Mouse (Mus musculus) embryonic facial prominence, embryonic 13.5 days (tissue): ENCODE results near the gene Rrbp1. TPM values are rescaled to one million over a fixed set of nuclear protein-coding genes. Genes with fewer than 3 reads are reported as not detected.

Source experiments
- ATAC-seq: fragments of 200-750 bp; cut with Nextera tagmentation; 2 replicates; pipeline ENCODE4 v1.8.0; 2017; ENCODE audit warnings: low read depth; ENCODE audit not compliant: insufficient number of reproducible peaks, insufficient read depth, low FRiP score, low TSS enrichment
- H3K27ac ChIP-seq: fragments of 300-500 bp; sonication (generic); 2 replicates; pipeline ENCODE4 v1.5.1; 2015; ENCODE audit warnings: moderate library complexity, mild to moderate bottlenecking, inconsistent platforms
- H3K27me3 ChIP-seq: fragments of 300-500 bp; sonication (generic); 2 replicates; pipeline ENCODE4 v1.6.1; 2015; ENCODE audit warnings: mild to moderate bottlenecking, inconsistent platforms
- H3K36me3 ChIP-seq: fragments of 300-500 bp; sonication (generic); 2 replicates; pipeline ENCODE4 v1.6.1; 2015; ENCODE audit warnings: mild to moderate bottlenecking, inconsistent platforms
- H3K4me1 ChIP-seq: fragments of 300-500 bp; sonication (generic); 2 replicates; pipeline ENCODE4 v1.6.1; 2015; ENCODE audit warnings: inconsistent platforms
- H3K4me2 ChIP-seq: fragments of 300-500 bp; sonication (generic); 2 replicates; pipeline ENCODE4 v1.6.1; 2015; ENCODE audit warnings: moderate library complexity, mild to moderate bottlenecking, inconsistent platforms
- H3K4me3 ChIP-seq: fragments of 300-500 bp; sonication (generic); 2 replicates; pipeline ENCODE4 v1.5.1; 2015; ENCODE audit warnings: mild to moderate bottlenecking, inconsistent platforms
- H3K9ac ChIP-seq: fragments of 300-500 bp; sonication (generic); 2 replicates; pipeline ENCODE4 v1.6.1; 2015; ENCODE audit warnings: mild to moderate bottlenecking, inconsistent platforms
- H3K9me3 ChIP-seq: fragments of 300-500 bp; sonication (generic); 2 replicates; pipeline ENCODE4 v1.6.1; 2016; ENCODE audit warnings: inconsistent platforms
- WGBS: fragments of 180-500 bp; shearing (Covaris S2); methylation state at CpG from one replicate; pipeline ENCODE4 v1.1.7; 2015; ENCODE audit warnings: mixed read lengths; 5-methylcytosine and 5-hydroxymethylcytosine counted together
- polyA plus RNA-seq: library from polyadenylated mRNA; unstranded; fragments of >200 nt; fragmentation: Nextera tagmentation; extraction: Ambion mirVana; gene quantifications from 2 replicates; pipeline ENCODE4 v1.2.1, GENCODE M21; 2015

The Rrbp1 gene
- polyA plus RNA-seq, 1 experiment from 2014 or later, result 136 TPM

- Histone ChIP-seq H3K4me1 (peaks cover 23% of the 10 kb centered on the region), H3K4me2 (peak overlapping the region; percentile 73), H3K27me3 (no peaks in the 10 kb centered on the region), H3K9ac (peak overlapping the region; percentile 91), H3K4me3 (peak overlapping the region; percentile 80), H3K36me3 (no peaks in the 10 kb centered on the region), H3K9me3 (no peaks in the 10 kb centered on the region), H3K27ac (peak overlapping the region; percentile 99)
- no peak for ATAC-seq
- WGBS, result 3% methylated on average over 10 of the region's 10 CpGs
Observed at GRCm38 (mm10) chr2:143914221-143914620, 96.8 kb downstream of the Rrbp1 start.

- Histone ChIP-seq H3K4me2 (no peak overlapping the region), H3K9ac (no peak overlapping the region), H3K4me3 (no peak overlapping the region), H3K27ac (no peak overlapping the region), H3K4me1 (peaks cover 8% of the 10 kb centered on the region), H3K27me3 (no peaks in the 10 kb centered on the region), H3K36me3 (no peaks in the 10 kb centered on the region), H3K9me3 (no peaks in the 10 kb centered on the region)
- 86% methylated on average over 2 of the region's 2 CpGs for WGBS
- no peak for ATAC-seq
Observed at GRCm38 (mm10) chr2:143912199-143912598, 98.9 kb downstream of the Rrbp1 start.

- Histone ChIP-seq H3K4me3 (no peak overlapping the region), H3K27me3 (no peaks in the 10 kb centered on the region), H3K9ac (no peak overlapping the region), H3K27ac (no peak overlapping the region), H3K4me1 (no peaks in the 10 kb centered on the region; the same call in 1 of the 2 replicates), H3K36me3 (no peaks in the 10 kb centered on the region), H3K4me2 (no peak overlapping the region), H3K9me3 (no peaks in the 10 kb centered on the region)
- no peak for ATAC-seq
- 63% methylated on average over 2 of the region's 2 CpGs for WGBS
Observed at GRCm38 (mm10) chr2:143909230-143909629, 101.8 kb downstream of the Rrbp1 start.

- H3K4me1 ChIP-seq, result no peaks in the 10 kb centered on the region
- H3K27me3 ChIP-seq, result no peaks in the 10 kb centered on the region
- no peak overlapping the region for H3K27ac ChIP-seq
- 82% methylated on average over 5 of the region's 5 CpGs for WGBS
- no peaks in the 10 kb centered on the region for H3K36me3 ChIP-seq
- H3K9me3 ChIP-seq, result no peaks in the 10 kb centered on the region
- ATAC-seq, result no peak
- no peak overlapping the region for H3K4me3 ChIP-seq
- no peak overlapping the region for H3K9ac ChIP-seq
- no peak overlapping the region for H3K4me2 ChIP-seq
Observed at GRCm38 (mm10) chr2:143904896-143905295, 106.2 kb downstream of the Rrbp1 start.

GRCm38 (mm10) chr2:143903376-143904045 is 107.6 kb downstream of the Rrbp1 start:
- Histone ChIP-seq H3K4me2 (no peak overlapping the region), H3K4me3 (no peak overlapping the region), H3K4me1 (no peaks in the 10 kb centered on the region), H3K36me3 (no peaks in the 10 kb centered on the region), H3K9ac (no peak overlapping the region), H3K9me3 (no peaks in the 10 kb centered on the region), H3K27ac (no peak overlapping the region), H3K27me3 (no peaks in the 10 kb centered on the region)
- 74% methylated on average over 9 of the region's 9 CpGs for WGBS
- no peak for ATAC-seq

- no peak for ATAC-seq
- Histone ChIP-seq H3K27ac (no peak overlapping the region), H3K27me3 (no peaks in the 10 kb centered on the region), H3K4me1 (no peaks in the 10 kb centered on the region), H3K9me3 (no peaks in the 10 kb centered on the region), H3K9ac (no peak overlapping the region), H3K4me3 (no peak overlapping the region), H3K4me2 (no peak overlapping the region), H3K36me3 (no peaks in the 10 kb centered on the region)
- 73% methylated on average over 5 of the region's 5 CpGs for WGBS
Observed at GRCm38 (mm10) chr2:143900821-143901351, 110.2 kb downstream of the Rrbp1 start.

- Histone ChIP-seq H3K9me3 (no peaks in the 10 kb centered on the region), H3K9ac (no peak overlapping the region), H3K36me3 (no peaks in the 10 kb centered on the region), H3K4me1 (no peaks in the 10 kb centered on the region), H3K4me2 (no peak overlapping the region), H3K27me3 (no peaks in the 10 kb centered on the region), H3K27ac (no peak overlapping the region), H3K4me3 (no peak overlapping the region)
- WGBS, result 90% methylated on average over 9 of the region's 9 CpGs
- ATAC-seq, result 0 out of 2 replicates have a peak, but pooled peaks have one; percentile 52
Observed at GRCm38 (mm10) chr2:143899470-143900220, 111.4 kb downstream of the Rrbp1 start.

Other genes starting within 250 kb of the Rrbp1 start
- gene Bfsp1, start 148.1 kb downstream of the Rrbp1 start, polyA plus RNA-seq, result 2.8 and 3.5 TPM in 2 replicates
- gene Dstn, start 95.9 kb downstream of the Rrbp1 start, polyA plus RNA-seq, result 377 and 395 TPM in 2 replicates
- gene Banf2, start 21.8 kb upstream of the Rrbp1 start, polyA plus RNA-seq, result not detected in 2 replicates